Mouse (Mus musculus) olfactory bulb, adult 2 months (tissue): ENCODE measurements around the gene Cntn5. TPM values are rescaled to one million over a fixed set of nuclear protein-coding genes. Genes with fewer than 3 reads are reported as not detected.

Source experiments
- H3K27ac ChIP-seq: fragments of 200-500 bp; 2 replicates; pipeline ENCODE4 v1.5.1; 2012; ENCODE audit warnings: low read depth, low read length; ENCODE audit not compliant: insufficient read depth
- H3K4me1 ChIP-seq: fragments of 200-500 bp; 2 replicates; pipeline ENCODE4 v1.6.1; 2012; ENCODE audit warnings: low read length; ENCODE audit not compliant: control insufficient read depth, insufficient read depth
- H3K4me3 ChIP-seq: fragments of 200-500 bp; 2 replicates; pipeline ENCODE4 v1.5.1; 2012; ENCODE audit warnings: mild to moderate bottlenecking, low read depth, low read length, moderate library complexity; ENCODE audit not compliant: insufficient read depth
- CTCF ChIP-seq: fragments of 200-500 bp; IDR thresholded peaks from 2 replicates; pipeline ENCODE4 v1.5.1; 2012; ENCODE audit warnings: low read depth, mild to moderate bottlenecking, low read length, moderate library complexity; ENCODE audit not compliant: insufficient read depth
- POLR2A ChIP-seq: fragments of 200-500 bp; IDR thresholded peaks from 2 replicates; pipeline ENCODE4 v1.6.1; 2012; ENCODE audit warnings: mild to moderate bottlenecking, low read depth, low read length, moderate library complexity; ENCODE audit not compliant: insufficient read depth
- WGBS: fragments of 180-500 bp; shearing (Covaris S2); methylation state at CpG from one replicate; pipeline ENCODE4 v1.1.7; 2018; 5-methylcytosine and 5-hydroxymethylcytosine counted together
- polyA plus RNA-seq: library from polyadenylated mRNA; stranded (reverse); fragments of >200 nt; gene quantifications from 2 replicates; pipeline ENCODE4 v1.2.4, GENCODE M21; 2012; ENCODE audit warnings: low replicate concordance; ENCODE audit not compliant: missing spikeins, insufficient read depth, insufficient read length

Cntn5 gene
- polyA plus RNA-seq, 1 experiment: not detected

DNA sequence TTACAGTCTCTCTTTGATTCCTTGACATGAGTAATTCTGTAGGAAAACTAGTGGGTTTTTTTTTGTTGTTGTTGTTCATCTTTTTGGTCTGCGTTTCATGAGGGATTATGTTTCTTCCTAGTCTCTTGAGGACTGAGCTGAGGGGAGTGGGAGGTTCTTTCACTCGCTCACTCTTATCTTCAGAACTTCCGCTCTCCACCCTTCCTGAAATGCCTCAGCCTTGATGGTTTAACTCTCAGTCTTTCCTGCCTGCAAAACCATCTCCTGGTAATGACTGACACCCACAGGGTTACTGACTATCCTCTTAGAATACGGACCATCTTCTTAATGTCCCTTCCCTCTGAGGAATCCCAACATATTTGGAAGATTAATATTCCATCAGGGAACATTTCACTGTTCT lies 382.0 kb downstream of the Cntn5 start:
- H3K4me3 ChIP-seq: no peak overlapping the region
- H3K4me1 ChIP-seq: no peaks in the 10 kb centered on the region
- WGBS: 85% methylated on average over 4 of the region's 4 CpGs
- H3K27ac ChIP-seq: no peak overlapping the region
- no peak for TF ChIP-seq CTCF

DNA sequence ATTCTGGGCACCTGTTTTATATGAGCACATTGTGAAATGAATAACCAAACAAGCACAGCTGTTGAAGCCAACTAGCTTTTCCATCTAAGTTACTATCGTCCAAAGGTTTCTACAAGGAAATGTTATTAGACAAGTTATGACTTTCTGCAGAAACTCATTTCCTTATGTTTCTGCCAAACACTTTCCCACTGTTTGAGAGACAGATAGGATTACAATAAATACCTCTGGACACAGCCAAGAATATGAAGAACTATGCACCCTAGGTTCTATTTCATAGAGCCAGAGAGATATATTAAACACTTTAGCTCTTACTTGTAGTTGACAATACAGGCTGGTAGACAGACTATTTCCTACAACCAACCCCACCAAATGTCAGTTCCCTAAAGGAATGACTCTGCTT lies 383.5 kb downstream of the Cntn5 start:
- 73% methylated on average over 1 of the region's 1 CpGs for WGBS
- no peak for TF ChIP-seq CTCF
- no peak for TF ChIP-seq POLR2A
- Histone ChIP-seq H3K4me1 (no peaks in the 10 kb centered on the region), H3K27ac (no peak overlapping the region), H3K4me3 (no peak overlapping the region)

DNA sequence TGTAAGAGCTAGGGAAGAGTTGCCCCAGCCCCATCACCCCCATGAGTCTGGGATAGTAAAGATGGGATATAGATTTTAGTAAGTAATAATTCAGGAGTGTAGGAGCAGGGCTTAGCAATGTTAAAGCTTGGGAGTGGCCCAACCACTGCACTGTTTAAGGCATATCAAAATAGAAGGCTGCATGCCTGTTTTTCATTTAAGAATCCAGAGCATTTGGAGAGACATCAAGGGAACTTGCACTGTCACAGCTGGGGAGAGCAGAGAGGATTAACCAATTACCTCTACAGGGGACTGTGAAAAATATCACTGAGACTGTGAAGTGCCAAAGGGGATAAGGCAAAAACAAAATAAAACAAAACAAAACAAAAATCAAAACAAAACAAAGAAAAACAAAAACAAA lies 412.3 kb downstream of the Cntn5 start:
- H3K4me3 ChIP-seq: no peak overlapping the region
- no peak overlapping the region for H3K27ac ChIP-seq
- TF ChIP-seq CTCF (no peak), POLR2A (no peak)
- H3K4me1 ChIP-seq: no peaks in the 10 kb centered on the region

DNA sequence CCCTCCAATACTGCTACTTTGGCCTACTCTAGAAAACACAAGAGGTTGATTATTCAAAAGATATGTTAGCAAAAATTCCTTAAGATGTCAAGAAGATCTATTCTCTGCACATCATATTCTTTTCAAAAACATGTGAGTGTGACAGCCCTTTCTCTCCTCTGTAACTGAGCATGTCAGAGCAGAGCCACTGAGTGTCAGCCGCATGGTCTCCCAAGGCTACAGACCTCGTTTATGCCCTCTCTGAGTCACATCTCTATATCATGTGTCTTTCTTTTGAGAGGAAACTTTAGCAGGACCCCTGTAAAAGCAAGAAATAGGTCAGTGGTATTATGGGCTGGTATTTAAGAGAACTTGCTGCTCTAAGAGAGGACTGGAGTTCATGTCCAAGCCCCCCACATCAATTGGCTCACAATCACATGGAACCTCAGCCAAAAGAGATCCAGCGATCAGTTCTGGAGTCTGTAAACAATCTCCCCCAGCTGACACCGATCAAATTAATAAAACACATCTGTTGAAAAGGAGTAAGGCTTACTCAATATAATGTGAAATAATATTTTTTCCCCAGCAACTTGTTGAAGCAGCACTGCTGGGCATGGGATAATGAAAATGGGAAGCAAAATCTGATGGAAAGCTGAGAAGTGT lies 433.0 kb downstream of the Cntn5 start:
- WGBS: 79% methylated on average over 4 of the region's 4 CpGs
- H3K4me3 ChIP-seq: no peak overlapping the region
- TF ChIP-seq POLR2A (no peak), CTCF (no peak)

DNA sequence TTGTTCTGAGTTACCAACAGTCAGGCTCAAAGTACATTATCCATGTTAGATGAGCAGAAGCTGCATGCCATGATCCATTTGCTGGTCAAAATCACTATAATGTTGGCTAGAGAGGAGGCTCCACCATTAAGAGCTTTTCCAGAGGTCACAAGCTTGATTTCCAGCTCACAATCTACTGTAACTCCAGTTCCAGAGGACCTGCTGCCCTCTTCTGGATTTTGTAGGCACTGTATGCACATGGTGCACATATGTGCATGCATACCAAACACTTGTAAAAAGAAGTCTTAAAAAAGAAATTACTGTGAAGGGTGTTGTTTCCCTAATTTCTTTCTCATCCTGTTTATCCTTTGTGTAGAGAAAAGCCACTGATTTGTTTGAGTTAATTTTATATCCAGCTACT lies 439.8 kb downstream of the Cntn5 start:
- Histone ChIP-seq H3K27ac (no peak overlapping the region), H3K4me3 (no peak overlapping the region), H3K4me1 (no peaks in the 10 kb centered on the region)
- TF ChIP-seq CTCF (no peak), POLR2A (no peak)

More for the DNA sequence above, 433.0 kb downstream of the Cntn5 start:
- H3K27ac ChIP-seq: no peak overlapping the region
- H3K4me1 ChIP-seq: no peaks in the 10 kb centered on the region

DNA sequence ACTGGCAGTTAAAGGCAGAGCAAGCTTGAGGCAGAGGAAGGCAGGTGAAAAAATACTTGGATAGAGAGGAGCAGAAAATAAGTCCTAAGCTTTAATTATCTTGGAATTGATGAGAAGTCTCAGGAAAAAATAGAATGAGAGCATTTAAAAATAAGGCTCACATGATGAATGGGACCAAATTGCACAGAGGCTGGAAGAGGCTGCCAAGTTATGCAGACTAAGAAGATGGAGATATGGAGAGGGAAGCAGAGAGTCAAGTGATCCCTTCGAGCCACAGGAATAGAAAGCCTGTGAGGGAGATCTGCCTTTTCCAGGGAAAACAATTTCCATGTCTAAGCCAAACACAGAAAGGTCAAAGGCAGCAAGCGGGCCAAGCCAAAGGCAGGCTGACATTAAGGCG lies 446.7 kb downstream of the Cntn5 start:
- WGBS: 34% methylated on average over 3 of the region's 3 CpGs
- Histone ChIP-seq H3K4me1 (peaks cover 2% of the 10 kb centered on the region; the same call in 1 of the 2 replicates), H3K27ac (no peak overlapping the region), H3K4me3 (no peak overlapping the region)
- TF ChIP-seq POLR2A: no peak
- no peak for TF ChIP-seq CTCF

DNA sequence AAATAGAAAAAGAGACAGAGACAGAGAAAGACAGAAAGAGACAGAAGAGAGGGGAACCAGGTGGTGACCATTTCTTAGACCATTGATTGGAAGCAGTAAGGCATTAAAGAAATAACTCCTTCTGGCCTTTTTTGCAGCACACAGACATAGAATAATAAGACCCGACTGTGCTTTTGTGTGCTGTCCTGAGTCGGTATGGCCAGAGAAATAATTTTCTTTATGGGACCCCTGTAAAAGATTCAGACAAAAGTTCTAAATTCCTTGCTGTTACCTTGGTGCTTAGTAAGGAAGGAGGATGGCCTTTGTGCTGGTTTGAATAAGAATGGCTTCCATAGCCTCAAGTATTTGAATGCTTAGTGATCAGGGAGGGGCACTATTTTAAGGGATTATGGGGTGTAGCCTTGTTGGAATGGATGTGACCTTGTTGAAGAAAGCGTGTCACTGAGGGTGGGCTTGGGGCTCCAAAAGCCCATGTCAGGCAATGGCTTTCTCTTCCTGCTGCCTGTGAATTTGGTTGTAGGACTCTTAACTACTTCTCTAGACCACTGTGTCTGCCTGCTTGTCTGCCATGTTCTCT lies 455.5 kb downstream of the Cntn5 start:
- no peak for TF ChIP-seq CTCF
- no peak for TF ChIP-seq POLR2A
- no peaks in the 10 kb centered on the region for H3K4me1 ChIP-seq
- no peak overlapping the region for H3K27ac ChIP-seq
- no peak overlapping the region for H3K4me3 ChIP-seq
- WGBS: 58% methylated on average over 3 of the region's 3 CpGs

DNA sequence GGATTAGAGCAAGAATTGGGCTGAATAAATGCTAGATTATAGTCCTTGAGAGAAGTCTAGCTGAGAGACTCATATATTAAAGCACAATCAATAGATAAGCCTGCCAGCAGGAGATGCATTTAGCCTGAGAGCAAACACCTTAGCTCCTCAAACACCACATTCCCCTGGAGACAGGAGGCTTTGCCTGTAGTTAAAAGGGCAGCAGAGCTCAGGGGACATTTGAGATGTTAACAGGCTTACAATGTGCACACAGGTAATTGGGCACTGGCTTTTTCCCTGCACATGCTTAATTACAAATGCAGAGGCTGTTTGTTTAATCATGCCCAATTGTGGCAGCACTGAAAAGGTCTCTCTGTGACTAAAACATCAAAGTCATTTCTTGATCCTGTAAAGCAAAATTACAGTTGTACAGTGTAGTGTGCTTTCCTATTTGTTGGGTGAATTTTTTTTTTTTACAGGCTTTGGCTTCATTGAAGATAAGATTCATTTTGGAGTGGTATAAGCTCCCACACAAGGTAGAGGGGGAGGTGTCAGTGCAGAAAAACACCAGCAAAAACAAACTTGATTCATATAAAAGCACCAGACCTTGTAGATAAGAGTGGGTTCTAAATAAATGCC lies 457.2 kb downstream of the Cntn5 start:
- no peak overlapping the region for H3K4me3 ChIP-seq
- TF ChIP-seq POLR2A (no peak), CTCF (no peak)
- no peak overlapping the region for H3K27ac ChIP-seq
- no peaks in the 10 kb centered on the region for H3K4me1 ChIP-seq

DNA sequence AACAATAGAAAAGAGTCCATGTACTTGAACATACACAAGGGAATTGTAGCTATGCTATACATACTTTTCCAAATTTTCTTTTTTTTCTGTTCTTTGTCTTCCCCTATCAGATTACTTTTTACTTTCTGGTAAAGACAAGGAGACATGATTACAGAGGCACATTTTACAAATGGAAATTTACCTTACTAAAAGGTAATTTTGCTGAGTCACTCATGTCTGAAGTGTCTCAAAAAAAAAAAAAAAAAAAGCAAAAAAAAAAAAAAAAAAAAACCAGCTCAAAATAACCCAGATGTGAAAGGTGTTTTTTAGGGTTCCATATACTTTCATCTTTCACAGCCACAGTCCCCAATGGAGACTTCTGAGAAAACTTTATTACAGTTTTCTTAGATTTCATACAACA lies 492.5 kb downstream of the Cntn5 start:
- H3K4me3 ChIP-seq: no peak overlapping the region
- H3K27ac ChIP-seq: no peak overlapping the region
- H3K4me1 ChIP-seq: no peaks in the 10 kb centered on the region
- no peak for TF ChIP-seq POLR2A
- TF ChIP-seq CTCF: no peak

DNA sequence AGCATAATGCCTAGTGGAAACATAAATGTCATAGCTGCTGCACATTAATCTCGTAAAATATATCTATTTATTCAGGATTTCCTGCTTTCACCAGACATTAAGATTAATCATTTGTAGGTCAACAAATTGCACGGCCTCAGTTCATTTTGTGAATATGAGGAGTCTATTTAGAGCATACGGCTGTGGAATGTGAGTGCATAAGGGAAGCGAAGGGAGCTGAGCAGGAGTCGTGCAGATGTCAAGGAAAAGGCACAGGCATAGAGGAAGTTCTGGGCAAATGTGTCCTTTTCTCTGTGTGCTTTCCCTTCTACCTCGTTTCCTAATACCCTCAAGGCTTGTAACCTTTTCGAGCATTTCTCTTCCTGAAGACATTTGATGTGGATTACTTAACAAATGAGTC lies 504.5 kb downstream of the Cntn5 start:
- no peak overlapping the region for H3K27ac ChIP-seq
- no peak overlapping the region for H3K4me3 ChIP-seq
- no peaks in the 10 kb centered on the region for H3K4me1 ChIP-seq
- WGBS: 80% methylated on average over 7 of the region's 7 CpGs
- TF ChIP-seq POLR2A (no peak), CTCF (no peak)

DNA sequence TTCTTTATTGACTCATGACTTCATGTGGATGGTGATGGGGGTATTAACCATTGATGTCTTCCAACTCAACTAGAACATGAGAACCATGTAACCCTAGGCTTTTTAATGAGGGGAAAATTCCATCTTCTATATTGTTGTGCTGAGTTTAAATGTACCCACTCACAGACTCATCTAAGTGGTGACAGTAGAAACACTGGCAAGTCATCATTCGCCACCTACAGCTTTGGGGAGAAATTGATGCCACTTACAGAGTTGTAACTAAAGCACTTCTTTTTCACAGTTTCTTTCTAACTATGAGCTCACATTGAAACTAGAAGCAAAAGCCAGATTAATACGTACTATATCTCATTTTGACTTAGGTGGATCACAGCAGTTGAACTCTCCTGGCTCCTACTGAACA lies 514.7 kb downstream of the Cntn5 start:
- no peak overlapping the region for H3K4me3 ChIP-seq
- TF ChIP-seq CTCF (no peak), POLR2A (no peak)
- no peaks in the 10 kb centered on the region for H3K4me1 ChIP-seq
- no peak overlapping the region for H3K27ac ChIP-seq
- 94% methylated on average over 2 of the region's 2 CpGs for WGBS
